Mouse (Mus musculus) E14TG2a.4 (cell line): ENCODE measurements around the gene Tbc1d9b.

Experiments
- CTCF ChIP-seq: conservative IDR thresholded peaks from 2 replicates; pipeline ENCODE4 v1.5.1; 2014; ENCODE audit warnings: low read length
- POU5F1 ChIP-seq: IDR thresholded peaks from 2 replicates; pipeline ENCODE4 v1.6.1; 2014; ENCODE audit warnings: low read length, borderline replicate concordance

- TF ChIP-seq CTCF = no peak
- TF ChIP-seq POU5F1 = no peak
Measured at GRCm38 (mm10) chr11:50180478-50181231, 49.5 kb downstream of the Tbc1d9b start.
